Mouse (Mus musculus) layer of hippocampus, adult 11-12 months (tissue): ENCODE measurements at regions not wholly inside any gene's neighbourhood (a gene's known extent, or its start where the extent isn't known, plus 50 kb on each side); places are given as distances from the start of the nearest gene placed in this dataset.
"Not testable (repeated sequence)": the region's sequence is repeated elsewhere in the genome, so short reads cannot be mapped to it uniquely, and the experiment has no call there.

Source experiments
- DNase-seq: peaks from one replicate; pipeline ENCODE4 v3.0.0; 2022; ENCODE audit warnings: low spot score

- no peak for DNase-seq
Measured at GRCm38 (mm10) chr8:97251458-97251865, 1363.1 kb upstream of the Got2 start.

DNA sequence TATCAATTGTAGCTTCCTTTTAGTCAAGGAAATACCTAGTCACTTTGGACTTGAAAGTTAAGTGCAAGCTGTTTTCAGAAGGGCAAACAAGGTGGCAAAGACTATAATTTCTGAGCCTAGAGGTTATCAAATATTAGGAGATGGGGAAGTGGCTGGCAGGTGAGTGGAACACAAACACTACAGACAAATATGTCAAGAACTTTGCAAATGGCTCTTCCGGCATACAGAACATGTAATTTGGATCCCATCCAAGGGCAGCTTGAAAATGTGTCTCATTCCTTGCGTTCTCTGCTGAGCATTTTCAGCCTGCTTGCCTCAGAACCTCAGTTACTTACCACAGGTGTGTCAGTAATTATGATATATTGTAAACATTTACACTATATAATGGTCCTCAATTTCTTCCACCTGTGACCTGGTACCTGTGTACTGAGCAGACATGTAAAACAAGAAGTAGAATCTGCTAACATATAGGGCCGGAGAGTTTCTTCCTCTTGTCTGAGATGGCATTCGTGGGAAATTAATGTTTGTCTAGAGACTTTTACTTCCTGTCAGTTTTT is 1346.3 kb upstream of the Got2 start:
- DNase-seq: no peak

DNA sequence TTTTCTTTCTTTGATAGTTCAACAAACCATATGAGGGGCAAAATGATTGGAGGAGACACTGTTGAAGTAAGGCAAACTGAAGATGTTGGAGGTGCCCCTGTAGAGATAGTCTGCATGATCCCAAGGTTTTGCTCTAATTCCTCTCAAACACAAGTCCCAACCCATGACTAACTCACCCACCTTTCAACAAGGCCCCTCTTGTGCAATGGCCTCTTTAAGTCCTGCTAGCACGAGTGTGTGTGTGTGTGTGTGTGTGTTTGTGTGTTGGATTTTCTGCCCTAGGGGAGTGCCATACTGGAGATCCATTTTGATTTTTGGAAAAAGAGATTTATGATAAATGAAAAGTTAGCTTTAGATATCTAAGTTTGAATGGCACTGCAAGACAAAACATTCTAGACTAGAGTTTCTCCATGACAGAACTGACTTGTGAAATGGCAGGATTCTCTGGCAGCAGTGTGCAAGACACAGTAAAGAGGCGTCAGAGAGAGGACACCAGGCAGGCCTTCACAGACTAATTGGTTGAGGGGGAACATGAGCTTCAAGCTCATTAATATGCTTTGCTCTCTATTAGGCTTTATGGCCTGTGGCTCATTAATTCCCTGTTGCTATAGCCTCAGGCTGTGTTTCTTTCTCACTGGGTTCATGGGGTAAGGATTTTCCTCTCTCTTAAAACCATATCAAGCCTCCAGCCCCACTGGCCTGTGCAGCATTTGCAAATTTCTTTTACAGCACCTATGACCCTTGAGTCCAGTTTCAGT is 1344.5 kb upstream of the Got2 start:
- DNase-seq: no peak

- no peak for DNase-seq
Measured at GRCm38 (mm10) chr8:97231652-97232051, 1343.3 kb upstream of the Got2 start.

DNA sequence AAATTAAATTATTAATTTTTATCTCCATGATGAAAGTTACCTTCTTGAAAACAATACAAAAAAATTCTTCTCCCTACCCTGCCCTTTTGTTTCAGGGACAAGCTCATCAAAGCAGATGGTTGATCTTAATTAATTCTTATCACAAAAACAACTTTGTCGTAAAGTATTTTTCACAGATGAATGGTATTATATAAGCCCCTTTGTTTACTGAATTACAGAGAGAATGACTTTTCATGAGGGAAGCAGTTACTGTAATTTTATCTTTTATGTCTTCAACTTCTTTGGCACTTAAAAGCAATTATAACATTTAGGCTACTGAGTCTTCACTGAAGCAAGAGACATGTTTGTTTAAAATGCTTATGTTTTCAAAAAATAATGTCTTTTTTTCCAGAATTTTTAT is 1303.5 kb upstream of the Got2 start:
- no peak for DNase-seq

DNA sequence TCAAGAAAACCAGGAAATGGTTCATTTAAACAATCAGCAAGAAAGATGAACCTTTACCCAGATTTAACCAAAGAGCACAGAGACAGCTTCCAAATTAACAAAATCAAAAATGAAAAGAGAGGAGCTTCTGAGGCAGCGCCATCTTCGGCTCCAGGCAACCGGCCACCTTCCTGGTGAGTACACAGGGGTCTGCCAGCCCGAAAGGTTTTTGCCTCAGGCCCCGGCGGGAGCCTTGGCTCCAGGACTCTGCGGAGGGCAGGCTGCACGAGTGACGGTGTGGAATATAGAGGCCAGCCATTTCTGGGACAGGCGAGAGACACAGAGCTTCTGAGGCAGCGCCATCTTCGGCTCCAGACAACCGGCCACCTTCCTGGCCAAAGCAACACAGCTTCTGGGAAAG is 1295.5 kb upstream of the Got2 start:
- not testable (repeated sequence) for DNase-seq

DNA sequence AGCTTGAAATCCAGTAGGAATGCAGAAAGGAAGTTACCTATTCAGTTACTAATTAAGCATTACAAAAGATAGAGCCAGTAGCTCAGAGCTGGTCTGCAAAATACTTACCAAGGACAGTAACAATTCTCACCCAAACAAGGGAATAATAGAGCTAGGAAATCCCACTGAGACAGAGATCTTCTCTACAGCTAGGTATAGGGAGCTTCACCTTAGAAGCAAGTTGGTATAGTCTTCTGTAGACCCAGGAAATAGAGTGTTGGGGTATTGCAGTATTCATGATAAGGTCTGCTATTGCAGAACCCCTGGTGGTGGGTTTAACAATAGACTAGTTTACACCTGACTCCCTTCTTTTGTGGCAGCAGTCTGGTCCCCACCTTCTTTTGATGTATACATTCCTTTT is 1294.1 kb upstream of the Got2 start:
- not testable (repeated sequence) for DNase-seq
